Mouse (Mus musculus): ENCODE results near the gene Actr10.

Actr10 gene

GRCm38 (mm10) chr12:71003760-71004426, 66.2 kb downstream of the Actr10 start:
- in situ Hi-C loops (cut with MboI; ENCODE audit: unreplicated experiment in 2 of 2): no loop called here

- in situ Hi-C loops (cut with MboI; ENCODE audit: unreplicated experiment in 2 of 2): no loop called here
These were observed 68.5 kb downstream of the Actr10 start for GRCm38 (mm10) chr12:71006141-71006540.

- in situ Hi-C loops (cut with MboI; ENCODE audit: unreplicated experiment in 2 of 2): no loop called here
These were observed 69.2 kb downstream of the Actr10 start for GRCm38 (mm10) chr12:71006901-71007300.

- in situ Hi-C loops (cut with MboI; ENCODE audit: unreplicated experiment in 2 of 2): loop anchor here in 1 of 2 experiments (5.0 kb wide), 1 partner anchor 37 kb away; the partner anchor contains the start of gene Psma3
These were observed 72.1 kb downstream of the Actr10 start for GRCm38 (mm10) chr12:71009769-71010168.

All from v-Abl transformed pro-B cells (cell line).